Mouse (Mus musculus) right cerebral cortex, postnatal 25 days (tissue): ENCODE measurements at regions not wholly inside any gene's neighbourhood (a gene's known extent, or its start where the extent isn't known, plus 50 kb on each side); places are given as distances from the start of the nearest gene placed in this dataset.
"Not testable (repeated sequence)": the region's sequence is repeated elsewhere in the genome, so short reads cannot be mapped to it uniquely, and the experiment has no call there.

Experiments
- DNase-seq: peaks from one replicate; pipeline ENCODE4 v3.0.0; 2022

DNA sequence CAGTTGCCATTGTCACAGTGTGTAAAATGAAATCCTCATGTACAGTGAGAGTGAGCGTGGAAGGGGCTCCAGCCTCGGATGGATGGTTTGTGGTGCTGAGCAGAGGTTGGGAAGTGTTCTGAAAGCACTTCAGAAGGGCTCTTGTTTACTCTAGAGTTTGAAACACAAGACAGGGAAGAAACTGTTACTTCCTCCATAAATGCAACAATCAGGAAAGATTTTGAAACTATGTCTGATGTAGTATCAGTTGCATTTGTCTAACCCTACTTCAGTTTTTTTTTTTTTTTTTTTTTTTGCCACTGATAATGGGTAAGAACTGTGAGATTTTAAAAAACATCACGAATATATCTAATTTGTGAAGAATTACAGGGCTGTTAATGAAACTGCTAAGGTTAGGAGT, 281.5 kb downstream of the Hace1 start:
- no peak for DNase-seq

DNA sequence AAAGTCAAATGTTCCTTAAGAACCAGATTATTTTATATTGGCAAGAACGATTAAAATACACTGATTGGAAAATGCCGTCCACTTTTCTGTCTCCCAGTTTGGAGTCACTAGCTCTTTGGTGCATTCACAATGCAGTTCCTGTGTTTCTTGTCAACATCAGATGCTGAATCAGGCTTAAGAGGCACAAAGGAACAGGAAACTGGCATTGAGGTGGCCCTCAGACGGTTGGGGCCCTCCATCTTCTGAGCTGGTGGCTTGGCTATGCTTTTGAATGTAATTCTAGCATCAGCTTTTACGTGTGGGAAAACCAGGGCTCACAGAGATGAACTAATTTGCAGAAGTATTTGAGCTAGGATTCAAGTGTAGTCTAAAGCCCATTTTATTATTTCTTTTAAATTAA, 282.3 kb downstream of the Hace1 start:
- DNase-seq: no peak

- no peak for DNase-seq
These were observed 283.1 kb downstream of the Hace1 start for GRCm38 (mm10) chr10:45860696-45861095.

GRCm38 (mm10) chr10:45865793-45866192, 288.2 kb downstream of the Hace1 start:
- DNase-seq: no peak

- DNase-seq: no peak
These were observed 289.2 kb downstream of the Hace1 start for GRCm38 (mm10) chr10:45866860-45867259.

DNA sequence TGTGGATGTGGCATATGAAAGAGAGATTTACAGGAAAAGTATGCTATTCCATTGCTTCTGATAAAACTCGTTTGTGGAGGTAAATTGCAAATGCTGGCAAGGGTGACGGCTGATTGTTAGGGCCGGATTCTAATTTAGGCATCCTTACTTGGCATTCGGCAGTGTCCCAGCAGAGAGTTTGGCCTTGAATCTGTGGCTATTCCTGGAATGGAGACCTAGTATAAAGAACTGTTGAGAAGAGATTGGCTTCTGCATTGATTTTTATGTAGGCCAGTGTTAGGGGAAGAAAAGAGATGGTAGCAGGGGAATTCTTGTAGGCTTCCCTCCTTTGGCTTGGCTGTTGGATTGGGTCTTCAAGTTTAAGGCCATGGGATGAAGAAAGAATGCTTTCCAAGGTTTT, 293.4 kb downstream of the Hace1 start:
- DNase-seq: no peak

DNA sequence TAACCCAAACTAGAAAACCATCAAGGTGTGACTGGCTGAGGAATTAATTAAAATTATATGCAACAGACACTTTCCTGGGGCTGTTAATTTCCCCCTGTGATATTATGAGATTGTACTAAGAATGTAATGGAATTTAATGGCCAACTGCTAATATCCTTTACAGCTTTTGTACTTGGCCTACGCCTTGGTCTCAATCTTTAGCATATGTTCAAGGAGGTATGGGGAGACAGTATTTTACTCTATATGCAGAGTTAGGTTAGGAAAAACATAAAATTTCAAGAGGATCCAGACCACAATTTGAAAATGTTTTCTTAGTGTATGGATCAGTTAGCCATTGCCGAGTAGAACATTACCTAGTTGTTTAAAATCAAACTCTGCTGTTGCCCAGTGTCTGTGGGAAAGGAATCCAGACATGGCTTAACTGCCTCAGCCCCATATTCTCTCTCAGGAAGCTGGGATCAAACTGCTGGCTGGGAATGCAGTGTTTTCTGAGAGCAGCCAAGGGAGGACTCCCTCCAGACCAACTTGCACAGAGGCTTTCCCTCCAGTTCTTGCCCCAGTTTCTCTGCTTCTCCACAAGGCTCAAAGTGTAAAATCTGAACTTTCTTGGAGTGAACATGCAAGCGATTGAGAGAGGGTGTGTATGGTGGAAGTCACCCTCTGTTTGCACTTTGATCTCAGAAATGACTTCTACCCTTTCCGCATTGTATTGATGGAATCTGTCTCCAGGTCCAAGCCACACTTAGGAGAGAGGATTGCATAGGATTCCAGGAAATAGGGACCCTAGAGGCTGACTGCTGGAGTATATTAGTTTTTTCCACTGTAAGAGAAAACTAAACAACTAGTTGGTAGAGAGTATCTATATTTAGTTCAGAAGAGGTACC, 294.6 kb downstream of the Hace1 start:
- DNase-seq: no peak

GRCm38 (mm10) chr10:45873805-45874780, 296.5 kb downstream of the Hace1 start:
- DNase-seq: no peak

- not testable (repeated sequence) for DNase-seq
These were observed 297.7 kb downstream of the Hace1 start for GRCm38 (mm10) chr10:45875287-45875686.

DNA sequence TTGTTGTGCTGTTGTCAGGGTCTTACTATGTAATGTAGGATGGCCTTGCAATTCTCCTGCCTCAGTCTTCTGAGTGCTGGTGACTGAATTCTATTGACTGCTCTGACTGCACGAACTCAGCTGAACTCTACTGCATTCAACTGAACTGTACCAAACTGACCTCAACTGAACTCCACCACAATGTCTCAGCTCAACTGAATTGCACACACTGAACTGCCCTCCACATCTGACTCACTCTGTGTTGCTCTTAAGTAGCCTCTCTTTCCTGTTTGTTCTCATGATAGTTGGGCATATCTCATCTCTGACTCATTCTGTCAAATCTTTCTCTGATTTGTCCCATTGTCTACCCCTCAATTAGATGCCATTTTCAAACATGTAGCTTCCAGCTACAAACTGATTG, 306.1 kb downstream of the Hace1 start:
- DNase-seq: no peak

DNA sequence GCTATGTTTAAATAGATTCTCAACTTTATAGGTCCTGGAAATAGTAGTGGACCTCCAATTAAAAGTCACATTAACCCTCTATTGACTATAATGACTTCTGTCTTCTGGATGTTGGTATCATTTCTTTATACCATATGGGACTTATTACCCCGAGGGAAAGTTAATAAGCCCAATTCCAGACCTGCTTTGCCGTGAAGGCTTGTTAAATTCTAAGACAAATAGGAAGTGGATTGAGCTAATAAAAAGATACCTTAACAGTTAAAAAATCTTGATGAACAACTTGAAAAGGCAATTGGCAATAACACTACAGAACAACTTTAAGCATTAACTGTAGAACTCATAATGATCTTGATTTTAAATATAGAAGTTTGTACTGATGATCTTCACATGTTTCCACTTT, 309.0 kb downstream of the Hace1 start:
- DNase-seq: no peak

DNA sequence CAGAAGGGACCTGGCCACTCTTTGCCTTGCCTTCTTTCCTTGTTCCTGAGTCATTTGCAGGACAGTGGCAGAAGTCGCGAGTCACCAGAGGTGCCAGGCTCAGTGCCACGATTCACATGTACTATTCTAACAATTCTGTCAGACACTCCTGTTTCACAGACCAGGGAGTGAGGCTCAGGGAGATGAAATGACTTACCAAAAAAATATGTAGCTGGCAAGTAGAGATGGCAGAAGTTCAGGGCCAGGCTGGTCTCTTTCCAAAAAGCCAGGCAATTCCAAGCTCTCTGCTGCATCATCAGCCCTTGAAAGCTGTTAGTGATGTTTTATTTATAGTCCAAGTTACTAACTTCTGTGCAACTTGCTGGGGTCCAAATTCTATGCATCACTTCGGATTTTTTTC, 311.2 kb downstream of the Hace1 start:
- peak; percentile 19 for DNase-seq

DNA sequence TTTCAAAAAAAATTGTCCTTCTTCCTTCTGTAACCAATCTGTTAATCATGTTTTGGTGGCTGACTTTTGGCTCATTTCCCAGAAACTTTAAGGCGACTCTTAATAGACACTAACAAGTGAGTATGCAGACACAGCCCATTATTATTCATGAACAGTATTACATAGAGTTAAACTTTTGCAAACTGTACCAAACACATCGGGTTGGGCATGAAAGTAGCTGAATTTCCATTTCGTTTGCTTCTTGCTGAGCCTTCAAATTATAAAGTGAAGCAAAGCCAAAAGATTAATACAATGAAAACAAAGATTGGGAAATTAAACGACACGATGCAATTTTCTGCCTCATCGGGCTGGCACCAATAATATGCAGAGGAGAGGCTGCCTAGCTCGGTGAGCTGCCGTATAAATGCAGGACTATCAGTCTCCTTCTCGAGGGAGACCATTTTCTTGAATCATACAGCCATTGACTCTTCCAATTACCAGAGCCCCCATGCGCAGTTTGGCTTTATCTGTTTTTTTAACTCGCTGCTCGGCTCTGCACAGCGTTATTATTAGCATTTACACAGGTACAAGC, 311.8 kb downstream of the Hace1 start:
- DNase-seq: no peak

DNA sequence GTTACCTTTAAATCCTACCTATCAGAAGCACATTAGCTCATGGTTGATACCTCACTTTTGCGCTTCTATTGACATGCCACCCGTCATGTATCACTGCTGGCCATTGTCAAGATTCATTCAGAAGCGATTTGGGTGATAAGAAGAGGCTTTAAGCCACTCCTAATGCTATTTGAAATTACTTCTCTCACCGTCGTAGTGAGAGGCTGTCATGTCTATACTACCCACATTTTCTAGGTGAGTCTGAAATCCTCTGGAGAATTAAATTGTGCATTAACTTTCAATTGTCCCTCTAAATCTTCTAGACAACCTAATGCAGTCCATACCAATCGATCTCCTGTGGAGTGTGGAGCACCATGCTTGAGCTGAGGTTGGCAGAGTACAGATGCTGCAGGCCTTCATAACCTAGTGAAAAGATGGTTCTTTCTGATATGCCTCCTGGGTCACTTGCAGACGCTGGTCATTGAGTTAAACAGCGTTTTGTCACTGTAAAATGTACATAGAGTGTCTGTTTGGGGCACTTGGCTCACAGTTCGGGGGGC, 312.5 kb downstream of the Hace1 start:
- DNase-seq: no peak

DNA sequence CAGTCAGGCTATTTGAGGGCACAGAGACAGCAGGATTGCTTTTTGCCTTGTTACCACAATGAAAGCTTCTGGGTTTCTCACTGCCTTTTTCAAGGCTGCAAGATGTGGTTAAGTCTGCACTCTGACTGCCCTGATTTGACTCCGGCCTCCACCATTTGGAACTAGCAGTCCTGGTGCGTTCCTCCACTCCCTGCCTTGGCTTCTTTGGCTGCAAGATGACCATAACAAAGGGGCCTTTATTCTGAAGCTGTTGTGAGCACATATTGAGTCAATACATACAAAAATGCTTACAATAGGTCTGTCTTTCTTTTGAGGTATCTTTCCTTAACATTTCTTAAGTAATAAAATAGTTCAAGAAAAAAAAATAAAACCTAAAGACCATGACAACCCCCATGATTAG, 314.8 kb downstream of the Hace1 start:
- no peak for DNase-seq

- DNase-seq: no peak
These were observed 316.5 kb downstream of the Hace1 start for GRCm38 (mm10) chr10:45893894-45894831.

DNA sequence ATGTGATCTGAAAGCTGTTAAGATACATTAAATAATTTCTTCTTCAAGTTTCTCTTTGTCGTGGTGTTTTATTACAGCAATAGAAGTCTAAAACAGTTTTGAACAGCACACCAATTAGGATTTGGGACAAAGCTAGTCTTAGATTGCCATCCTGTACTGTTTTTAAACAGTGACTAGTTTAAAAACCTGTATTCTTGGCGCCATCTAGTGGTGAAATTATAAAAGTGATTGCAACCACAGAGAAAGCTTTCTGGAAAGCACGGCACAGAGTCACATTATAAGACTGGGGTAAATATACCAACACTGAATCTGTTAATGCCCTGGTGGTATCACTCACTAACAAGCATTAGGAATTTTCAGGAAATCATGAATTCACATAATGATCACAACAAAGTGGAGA, 339.3 kb downstream of the Hace1 start:
- DNase-seq: no peak

DNA sequence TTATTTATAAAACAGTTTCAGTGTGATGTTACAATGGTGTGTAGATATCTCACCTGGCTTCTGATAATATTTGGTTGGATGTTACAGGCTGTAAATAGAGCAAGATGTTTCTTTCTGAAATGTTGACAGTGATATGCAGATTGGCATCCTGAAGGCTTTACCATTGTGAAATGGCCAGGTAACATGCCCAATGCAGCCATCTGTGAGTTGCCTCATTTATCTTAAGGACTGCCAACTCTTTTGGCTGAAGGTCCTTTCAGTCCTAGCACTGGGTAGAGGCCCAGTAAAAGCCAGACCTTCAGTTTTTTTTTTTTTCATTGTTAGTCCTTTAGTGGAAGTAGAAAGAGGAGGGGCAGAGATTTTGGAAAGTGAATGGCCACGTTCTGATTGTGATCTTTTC, 348.1 kb downstream of the Hace1 start:
- no peak for DNase-seq

DNA sequence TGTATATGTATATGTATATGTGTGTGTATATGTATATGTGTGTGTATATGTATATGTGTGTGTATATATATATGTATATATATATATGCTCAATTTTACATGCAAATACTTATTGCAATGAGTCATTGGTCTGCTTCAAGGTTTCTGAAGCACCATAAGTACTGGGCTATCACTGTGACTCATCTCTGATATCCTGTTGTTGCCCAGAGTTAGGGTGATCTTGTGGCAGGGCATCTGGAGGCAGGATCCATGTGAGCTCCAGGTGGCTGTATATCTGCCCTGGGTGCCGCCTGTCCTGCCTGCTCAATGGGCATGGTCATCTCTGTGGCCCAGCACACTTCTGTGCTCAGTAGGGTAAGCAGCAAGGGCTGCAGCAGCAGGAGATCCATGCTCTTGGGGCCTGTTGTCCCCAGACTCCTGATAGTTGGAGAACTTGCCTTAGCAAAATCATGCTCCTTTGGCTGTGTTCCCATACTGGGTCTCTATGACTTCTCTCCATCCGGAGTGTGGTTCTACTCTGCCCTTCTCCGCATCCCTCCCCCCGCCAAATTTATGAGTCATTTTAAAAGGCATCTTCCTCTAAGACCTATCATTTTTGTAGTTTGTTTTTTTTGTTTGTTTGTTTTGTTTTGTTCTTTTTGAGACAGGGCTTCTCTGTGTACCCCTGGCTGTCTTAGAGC, 356.1 kb downstream of the Hace1 start:
- DNase-seq: no peak

- no peak for DNase-seq
These were observed 380.1 kb downstream of the Hace1 start for GRCm38 (mm10) chr10:45957686-45958085.

DNA sequence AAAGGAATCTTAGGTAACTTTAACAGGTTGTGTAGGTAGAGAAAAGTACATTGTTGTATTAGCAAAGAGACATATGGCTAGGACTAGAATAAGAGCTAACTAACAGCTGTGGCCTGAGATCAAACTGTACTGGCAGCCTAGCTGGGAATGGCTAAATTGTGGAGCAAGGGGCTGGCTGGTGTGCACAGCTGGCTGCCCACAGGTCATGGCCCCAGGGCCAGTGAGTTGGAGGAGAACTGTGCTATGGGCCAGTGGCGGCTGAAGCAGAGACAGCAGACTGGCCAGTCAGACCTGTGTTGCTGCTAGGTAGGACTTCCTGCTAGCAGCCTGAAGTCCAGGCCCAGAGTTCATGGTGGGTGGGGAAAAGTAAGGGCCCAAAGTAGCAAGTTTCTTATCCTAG, 394.6 kb downstream of the Hace1 start:
- DNase-seq: no peak
